Mouse (Mus musculus): Measurements from ENCODE around the gene Prrc2b. TPM values are rescaled to one million over a fixed set of nuclear protein-coding genes. Genes with fewer than 3 reads are reported as not detected.

Gene Prrc2b
- polyA plus RNA-seq, 1 experiment from 2014 or later: 18.7 TPM

DNA sequence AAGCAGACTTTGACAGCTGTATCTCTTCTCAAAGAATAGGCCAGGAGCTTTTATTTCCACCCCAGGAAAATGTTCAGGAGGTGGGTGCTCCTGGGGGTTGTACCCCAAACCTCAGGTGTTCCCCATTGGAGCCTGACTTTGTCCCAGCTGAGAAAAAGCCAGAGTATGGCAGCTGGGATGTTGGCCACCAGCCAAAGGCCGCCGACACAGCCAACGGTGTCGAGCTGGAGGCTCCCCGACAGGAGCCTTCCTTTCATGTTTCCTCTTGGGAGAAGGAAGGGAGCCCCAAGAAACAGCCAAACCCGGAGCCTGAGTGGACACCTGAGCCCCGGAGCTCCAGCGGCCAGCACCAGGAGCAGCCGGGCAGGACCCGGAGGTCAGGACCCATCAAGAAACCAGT is 62.1 kb downstream of the Prrc2b start:
- ATAC-seq (ENCODE audit: low FRiP score, low TSS enrichment): no peak
- no peak overlapping the region for H3K9ac ChIP-seq (ENCODE audit: low read length)
- peaks cover 70% of the 10 kb centered on the region for H3K36me3 ChIP-seq (ENCODE audit: control insufficient read depth, insufficient read depth, low read length)
- no peaks in the 10 kb centered on the region for H3K27me3 ChIP-seq (ENCODE audit: control insufficient read depth, insufficient read depth, low read length)
- H3K4me1 ChIP-seq (replicated peaks; ENCODE audit: control insufficient read depth, insufficient read depth): no peaks in the 10 kb centered on the region
- H3K9me3 ChIP-seq (ENCODE audit: control insufficient read depth, low read length): no peaks in the 10 kb centered on the region
- no peak overlapping the region for H3K4me3 ChIP-seq (ENCODE audit: low read depth, low read length)
- H3K4me2 ChIP-seq (replicated peaks; ENCODE audit: low read depth): no peak overlapping the region
- no peak for DNase-seq (ENCODE audit: low spot score)
- TF ChIP-seq CTCF (IDR thresholded peaks at IDR 0.05; ENCODE audit: low read depth) (no peak), EP300 (optimal IDR thresholded peaks at IDR 0.05) (no peak)
- no peak overlapping the region for H3K27ac ChIP-seq (replicated peaks)
- WGBS: 61% methylated on average over 10 of the region's 10 CpGs

DNA sequence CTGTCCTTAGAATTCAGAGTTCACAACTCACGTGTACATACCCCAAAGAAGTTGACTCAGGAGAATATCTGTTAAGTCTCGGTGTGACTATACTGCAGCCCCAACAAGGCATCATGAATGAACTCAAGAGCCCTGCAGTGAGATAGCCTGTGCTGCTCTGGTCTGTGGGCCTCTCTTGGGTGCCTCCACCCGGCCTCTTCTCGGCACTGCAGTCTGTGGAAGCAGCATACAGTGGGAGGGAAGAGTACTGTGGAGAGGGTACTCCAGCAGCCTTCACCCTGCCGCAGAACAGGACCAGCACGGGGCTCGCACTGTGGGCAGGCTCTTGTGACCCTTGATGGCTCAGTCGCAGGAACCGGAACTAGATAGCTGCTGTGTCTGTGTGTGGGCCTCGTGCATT is 64.7 kb downstream of the Prrc2b start:
- TF ChIP-seq CTCF (IDR thresholded peaks at IDR 0.05; ENCODE audit: low read depth) (no peak), EP300 (optimal IDR thresholded peaks at IDR 0.05) (no peak)
- Histone ChIP-seq H3K9ac (ENCODE audit: low read length) (no peak overlapping the region), H3K36me3 (ENCODE audit: control insufficient read depth, insufficient read depth, low read length) (peaks cover 77% of the 10 kb centered on the region), H3K4me2 (replicated peaks; ENCODE audit: low read depth) (no peak overlapping the region), H3K27ac (replicated peaks) (no peak overlapping the region), H3K27me3 (ENCODE audit: control insufficient read depth, insufficient read depth, low read length) (no peaks in the 10 kb centered on the region), H3K4me3 (ENCODE audit: low read depth, low read length) (no peak overlapping the region), H3K4me1 (replicated peaks; ENCODE audit: control insufficient read depth, insufficient read depth) (no peaks in the 10 kb centered on the region), H3K9me3 (ENCODE audit: control insufficient read depth, low read length) (no peaks in the 10 kb centered on the region)
- 89% methylated on average over 10 of the region's 10 CpGs for WGBS
- no peak for ATAC-seq (ENCODE audit: low FRiP score, low TSS enrichment)
- DNase-seq (ENCODE audit: low spot score): no peak

DNA sequence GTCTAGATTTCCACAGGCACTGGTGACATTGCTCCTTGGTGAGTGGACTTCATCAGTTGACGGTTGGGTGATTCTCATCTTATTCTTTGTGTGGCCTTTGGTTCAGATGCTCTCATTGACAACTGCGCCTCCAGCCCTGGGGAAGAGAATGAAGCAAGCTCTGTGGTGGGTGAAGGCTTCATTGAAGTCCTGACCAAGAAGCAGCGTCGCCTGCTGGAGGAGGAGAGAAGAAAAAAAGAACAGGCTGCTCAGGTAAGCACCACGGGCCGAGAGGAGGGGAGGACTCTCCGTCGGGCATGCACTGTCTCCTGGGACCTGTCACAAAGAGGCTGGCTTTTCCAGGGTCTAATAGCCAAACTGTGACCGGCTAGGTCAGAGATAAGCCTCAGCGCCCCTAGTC is 65.6 kb downstream of the Prrc2b start:
- WGBS: 86% methylated on average over 10 of the region's 10 CpGs
- Histone ChIP-seq H3K27me3 (ENCODE audit: control insufficient read depth, insufficient read depth, low read length) (no peaks in the 10 kb centered on the region), H3K4me1 (replicated peaks; ENCODE audit: control insufficient read depth, insufficient read depth) (no peaks in the 10 kb centered on the region), H3K27ac (replicated peaks) (no peak overlapping the region), H3K9me3 (ENCODE audit: control insufficient read depth, low read length) (no peaks in the 10 kb centered on the region), H3K4me2 (replicated peaks; ENCODE audit: low read depth) (no peak overlapping the region), H3K9ac (ENCODE audit: low read length) (no peak overlapping the region), H3K4me3 (ENCODE audit: low read depth, low read length) (no peak overlapping the region), H3K36me3 (ENCODE audit: control insufficient read depth, insufficient read depth, low read length) (peaks cover 84% of the 10 kb centered on the region)
- ATAC-seq (ENCODE audit: low FRiP score, low TSS enrichment) (no peak), DNase-seq (ENCODE audit: low spot score) (no peak)
- no peak for TF ChIP-seq CTCF (IDR thresholded peaks at IDR 0.05; ENCODE audit: low read depth)
- TF ChIP-seq EP300 (optimal IDR thresholded peaks at IDR 0.05): no peak

- H3K4me2 ChIP-seq (replicated peaks; ENCODE audit: low read depth): no peak overlapping the region
- H3K36me3 ChIP-seq (ENCODE audit: control insufficient read depth, insufficient read depth, low read length): peaks cover 88% of the 10 kb centered on the region
- TF ChIP-seq CTCF (IDR thresholded peaks at IDR 0.05; ENCODE audit: low read depth) (no peak), EP300 (optimal IDR thresholded peaks at IDR 0.05) (no peak)
- H3K4me3 ChIP-seq (ENCODE audit: low read depth, low read length): no peak overlapping the region
- no peaks in the 10 kb centered on the region for H3K27me3 ChIP-seq (ENCODE audit: control insufficient read depth, insufficient read depth, low read length)
- H3K4me1 ChIP-seq (replicated peaks; ENCODE audit: control insufficient read depth, insufficient read depth): no peaks in the 10 kb centered on the region
- H3K9ac ChIP-seq (ENCODE audit: low read length): no peak overlapping the region
- no peak overlapping the region for H3K27ac ChIP-seq (replicated peaks)
- DNase-seq (ENCODE audit: low spot score): no peak
- no peaks in the 10 kb centered on the region for H3K9me3 ChIP-seq (ENCODE audit: control insufficient read depth, low read length)
- WGBS: 93% methylated on average over 8 of the region's 8 CpGs
- ATAC-seq (ENCODE audit: low FRiP score, low TSS enrichment): no peak
These were observed 66.8 kb downstream of the Prrc2b start for GRCm38 (mm10) chr2:32217656-32218055.

DNA sequence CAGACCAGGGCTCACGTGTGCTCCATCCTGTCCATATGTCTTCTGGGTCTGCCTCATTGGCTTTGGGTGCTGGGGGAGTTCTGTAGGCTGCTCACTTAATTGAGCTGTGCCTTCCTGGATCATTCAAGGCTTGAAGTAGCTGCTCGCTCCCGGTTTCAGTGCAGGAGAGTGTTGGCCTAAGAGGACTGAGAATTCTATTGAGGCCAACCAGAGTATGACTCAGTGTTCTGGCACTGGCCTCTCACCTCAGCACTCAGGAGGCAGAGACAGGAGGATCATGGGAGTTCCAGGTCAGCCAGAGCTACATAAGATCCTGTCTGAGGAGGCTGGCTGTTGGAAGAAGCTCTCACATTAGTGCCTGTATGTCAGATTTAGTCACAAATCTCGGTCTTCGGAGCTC is 67.2 kb downstream of the Prrc2b start:
- TF ChIP-seq CTCF (IDR thresholded peaks at IDR 0.05; ENCODE audit: low read depth): no peak
- no peak for TF ChIP-seq EP300 (optimal IDR thresholded peaks at IDR 0.05)
- Histone ChIP-seq H3K27me3 (ENCODE audit: control insufficient read depth, insufficient read depth, low read length) (no peaks in the 10 kb centered on the region), H3K4me3 (ENCODE audit: low read depth, low read length) (no peak overlapping the region), H3K4me2 (replicated peaks; ENCODE audit: low read depth) (no peak overlapping the region), H3K9ac (ENCODE audit: low read length) (no peak overlapping the region), H3K9me3 (ENCODE audit: control insufficient read depth, low read length) (no peaks in the 10 kb centered on the region), H3K27ac (replicated peaks) (no peak overlapping the region), H3K4me1 (replicated peaks; ENCODE audit: control insufficient read depth, insufficient read depth) (no peaks in the 10 kb centered on the region), H3K36me3 (ENCODE audit: control insufficient read depth, insufficient read depth, low read length) (peaks cover 85% of the 10 kb centered on the region)
- 94% methylated on average over 5 of the region's 5 CpGs for WGBS
- DNase-seq (ENCODE audit: low spot score) (no peak), ATAC-seq (ENCODE audit: low FRiP score, low TSS enrichment) (no peak)

GRCm38 (mm10) chr2:32218541-32219334 is 67.9 kb downstream of the Prrc2b start:
- no peak overlapping the region for H3K27ac ChIP-seq (replicated peaks)
- H3K4me1 ChIP-seq (replicated peaks; ENCODE audit: control insufficient read depth, insufficient read depth): no peaks in the 10 kb centered on the region
- TF ChIP-seq CTCF (IDR thresholded peaks at IDR 0.05; ENCODE audit: low read depth) (no peak), EP300 (optimal IDR thresholded peaks at IDR 0.05) (no peak)
- H3K4me3 ChIP-seq (ENCODE audit: low read depth, low read length): no peak overlapping the region
- no peaks in the 10 kb centered on the region for H3K27me3 ChIP-seq (ENCODE audit: control insufficient read depth, insufficient read depth, low read length)
- no peak overlapping the region for H3K4me2 ChIP-seq (replicated peaks; ENCODE audit: low read depth)
- no peak for ATAC-seq (ENCODE audit: low FRiP score, low TSS enrichment)
- DNase-seq (ENCODE audit: low spot score): no peak
- H3K36me3 ChIP-seq (ENCODE audit: control insufficient read depth, insufficient read depth, low read length): peaks cover 85% of the 10 kb centered on the region
- no peak overlapping the region for H3K9ac ChIP-seq (ENCODE audit: low read length)
- no peaks in the 10 kb centered on the region for H3K9me3 ChIP-seq (ENCODE audit: control insufficient read depth, low read length)
- WGBS: 91% methylated on average over 11 of the region's 11 CpGs

All from stomach, postnatal 0 days (tissue).